ENCODE assay signal across 18 mouse cellular contexts in the genomic region with DNA sequence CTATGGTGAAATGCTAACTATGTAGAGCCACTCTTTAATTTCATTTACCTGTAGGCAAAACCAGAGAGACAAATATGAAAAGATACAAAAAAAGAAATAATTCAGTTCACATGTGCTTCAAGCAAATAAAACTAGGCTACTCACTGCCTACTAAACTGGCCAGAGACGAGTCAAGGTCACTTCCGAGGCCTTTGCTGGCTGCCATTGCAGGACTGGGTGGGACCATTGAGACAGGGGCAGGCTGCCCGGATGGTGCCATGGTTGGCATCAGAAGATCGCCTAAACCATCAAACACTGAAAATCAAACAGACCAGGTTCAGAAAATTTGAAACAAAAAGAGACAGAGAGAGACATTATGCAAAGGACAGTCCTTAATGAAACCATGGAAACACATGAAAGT. TPM values are rescaled to one million over a fixed set of nuclear protein-coding genes. Genes with fewer than 3 reads are reported as not detected.
"Had no signal": no experiment of that assay in that cellular context is flagged by ENCODE, and none has a peak within 500 bp of the region (broad histone marks: within the 10 kb centered on the region; RNA-seq: fewer than 3 reads in every experiment).

No protein-coding gene starts in this region.

- H3K9ac ChIP-seq: lung, embryonic 15.5 days; midbrain, embryonic 13.5 days; midbrain, embryonic 15.5 days; neural tube, embryonic 12.5 days; stomach, embryonic 15.5 days had no signal

- H3K27ac ChIP-seq: lung, embryonic 15.5 days; macrophage; midbrain, embryonic 13.5 days; midbrain, embryonic 15.5 days; neural tube, embryonic 12.5 days; stomach, embryonic 15.5 days; stomach, postnatal 0 days had no signal

- H3K36me3 ChIP-seq: lung, embryonic 15.5 days; stomach, embryonic 15.5 days had no signal

- H3K27me3 ChIP-seq: lung, embryonic 15.5 days; midbrain, embryonic 13.5 days; midbrain, embryonic 15.5 days; neural tube, embryonic 12.5 days; stomach, embryonic 15.5 days had no signal

- H3K4me1 ChIP-seq: lung, embryonic 15.5 days; megakaryocyte, embryonic 14.5 days; midbrain, embryonic 13.5 days; midbrain, embryonic 15.5 days; neural tube, embryonic 12.5 days; stomach, embryonic 15.5 days had no signal

- H3K4me3 ChIP-seq: lung, embryonic 15.5 days; megakaryocyte, embryonic 14.5 days; midbrain, embryonic 13.5 days; midbrain, embryonic 15.5 days; neural tube, embryonic 12.5 days; stomach, embryonic 15.5 days had no signal

- DNase-seq: lung, adult 2 months; lung, postnatal 14 days; lung, postnatal 36 days; right cerebral cortex, postnatal 14 days; thymus, adult 2 months; thymus, postnatal 25 days; thymus, postnatal 4 days had no signal

RNA-seq across cellular contexts. Expression of a gene that starts 38.0 kb away (rescaled TPM):
- total RNA-seq: megakaryocyte progenitor cell, adult 5-6 weeks; monocyte, adult 5-6 weeks; neutrophil, adult 5-6 weeks had no signal
- polyA plus RNA-seq: macrophage had no signal
